Mouse (Mus musculus) lung, postnatal 10 days (tissue): ENCODE data around the gene Ireb2.
"Not testable (repeated sequence)": the region's sequence is repeated elsewhere in the genome, so short reads cannot be mapped to it uniquely, and the experiment has no call there.

ENCODE experiments used
- DNase-seq: peaks from one replicate; pipeline ENCODE4 v3.0.0; 2021

Gene Ireb2

DNA sequence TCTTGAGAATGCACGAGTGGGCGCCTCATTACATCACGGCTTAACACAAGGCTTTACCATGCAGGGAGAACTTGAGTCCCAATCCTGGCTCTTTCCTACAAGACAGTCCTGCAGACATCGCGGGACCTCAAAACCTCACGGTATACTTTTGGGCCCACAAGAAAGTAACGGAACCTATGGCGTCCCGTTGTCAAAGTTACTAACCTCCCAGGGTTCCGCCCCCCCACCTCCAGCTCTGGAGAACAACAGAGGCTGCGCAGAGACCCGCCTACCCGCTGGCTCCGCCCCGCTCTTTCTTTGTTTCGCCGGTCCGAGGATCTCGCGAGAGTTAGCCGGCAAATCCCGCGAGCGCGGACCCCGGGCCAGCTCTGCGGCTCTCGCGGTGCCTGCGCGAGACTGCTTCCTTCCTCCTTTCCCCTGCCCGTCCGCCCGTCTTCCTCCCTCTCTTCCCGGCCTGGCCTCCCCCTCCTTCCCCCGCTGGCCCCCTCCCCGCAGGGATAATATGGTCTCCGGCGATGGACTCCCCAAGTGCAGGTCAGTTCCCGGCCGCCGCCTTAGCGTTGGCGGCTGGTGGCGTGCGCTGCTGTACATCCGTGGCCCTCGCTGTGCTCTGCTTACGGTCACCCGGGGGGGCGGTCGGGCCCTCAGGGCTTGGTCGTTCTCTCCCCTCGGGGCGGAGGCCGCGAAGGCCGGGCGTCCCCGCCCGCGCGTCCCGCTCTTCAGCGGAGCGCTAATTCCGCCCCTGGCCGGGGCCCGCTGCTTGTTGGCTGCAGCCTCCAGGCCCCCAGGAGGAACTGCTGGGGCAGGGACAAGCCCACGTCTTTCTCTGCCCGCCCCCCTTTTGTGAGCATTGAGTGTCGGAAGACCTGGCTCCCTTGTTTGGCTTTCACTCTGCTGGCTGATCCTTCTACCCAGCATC lies at the start of gene Ireb2:
Ireb2 (plus strand) TSS at position 427 of the 919 bp plus-strand sequence.
- peak; percentile 100 for DNase-seq

DNA sequence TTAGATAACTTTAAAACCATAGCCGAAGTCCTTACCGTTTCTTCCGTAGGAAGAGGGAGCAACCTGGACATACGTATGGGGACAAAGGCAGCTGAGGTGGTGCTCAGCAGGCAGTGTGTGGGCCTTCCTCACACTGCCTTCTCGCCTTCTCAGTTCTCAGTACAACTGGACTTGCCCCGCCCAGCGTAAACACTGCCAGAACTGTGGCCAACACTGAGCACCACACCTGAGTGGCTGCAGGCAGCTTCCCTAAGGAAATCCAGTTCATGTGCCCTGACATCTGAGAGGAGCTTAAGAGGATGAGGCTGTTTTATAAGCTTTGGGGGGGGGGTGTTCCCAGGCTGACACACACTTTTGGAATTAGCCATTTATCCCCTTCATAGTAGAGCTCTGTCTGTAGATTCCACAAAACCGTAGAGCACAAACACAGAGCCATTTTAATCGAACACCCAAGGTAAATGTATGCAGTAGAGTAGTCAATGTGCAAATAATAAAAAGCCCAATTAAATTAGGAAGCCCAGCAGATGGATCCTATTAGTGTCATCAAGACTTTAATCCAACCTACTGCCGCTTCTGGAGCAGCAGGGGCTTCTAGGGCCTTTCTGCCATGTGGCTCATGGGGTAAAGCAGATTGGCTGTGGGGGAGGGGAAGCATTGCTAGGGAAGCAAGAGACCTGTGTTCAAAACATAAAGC lies 46.9 kb upstream of the Ireb2 start:
- DNase-seq: peak; percentile 14

DNA sequence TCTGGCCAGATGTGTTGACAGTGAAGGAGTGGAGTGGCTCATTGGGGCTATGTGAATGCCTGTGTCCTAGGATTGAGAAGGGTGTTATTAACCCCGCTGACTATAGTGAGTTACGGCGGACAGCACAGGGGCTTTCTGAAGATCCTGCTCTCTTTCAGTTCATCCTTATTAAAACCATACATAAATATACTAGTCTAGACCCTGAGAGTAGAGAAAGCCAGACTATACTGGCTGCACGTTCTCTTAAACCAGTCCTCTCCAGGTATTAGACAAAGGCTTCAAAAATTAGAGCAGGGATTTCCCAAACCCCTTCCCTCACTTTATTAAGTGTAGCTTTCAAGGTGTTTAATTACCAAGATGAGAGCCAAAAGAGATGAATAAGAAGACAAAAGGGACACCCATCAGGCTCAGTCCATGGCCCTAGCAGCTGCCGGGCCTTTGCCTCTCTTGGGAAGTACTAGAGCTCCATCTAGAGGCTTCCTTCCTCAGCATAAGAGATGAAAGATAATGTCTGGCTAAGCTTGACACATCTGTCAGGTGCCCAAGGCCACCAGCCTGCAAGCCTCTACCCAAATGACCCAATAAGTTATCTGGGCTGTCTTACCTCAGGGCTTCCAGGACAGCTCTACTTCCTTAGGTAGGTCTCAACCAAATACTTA lies 42.0 kb upstream of the Ireb2 start:
- peak; percentile 53 for DNase-seq

DNA sequence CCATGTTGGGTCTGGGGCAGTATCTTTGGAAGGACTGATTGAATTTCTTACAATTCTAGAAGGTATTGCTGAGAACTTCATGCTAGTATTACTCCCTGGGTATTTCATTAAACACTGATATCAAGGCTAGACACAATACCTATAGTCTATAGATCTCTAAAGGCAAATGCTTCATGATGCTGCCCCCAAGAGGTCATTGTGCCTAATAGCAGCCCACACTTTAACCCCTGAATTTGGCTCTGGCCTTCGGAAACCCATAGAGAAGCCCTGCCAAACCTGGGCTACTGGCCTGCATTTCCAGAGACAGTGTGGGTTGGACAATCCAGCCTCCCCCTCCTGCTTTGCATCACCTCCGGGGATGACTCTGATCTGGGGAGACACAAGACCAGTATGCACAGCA lies 33.8 kb upstream of the Ireb2 start:
- DNase-seq: no peak

DNA sequence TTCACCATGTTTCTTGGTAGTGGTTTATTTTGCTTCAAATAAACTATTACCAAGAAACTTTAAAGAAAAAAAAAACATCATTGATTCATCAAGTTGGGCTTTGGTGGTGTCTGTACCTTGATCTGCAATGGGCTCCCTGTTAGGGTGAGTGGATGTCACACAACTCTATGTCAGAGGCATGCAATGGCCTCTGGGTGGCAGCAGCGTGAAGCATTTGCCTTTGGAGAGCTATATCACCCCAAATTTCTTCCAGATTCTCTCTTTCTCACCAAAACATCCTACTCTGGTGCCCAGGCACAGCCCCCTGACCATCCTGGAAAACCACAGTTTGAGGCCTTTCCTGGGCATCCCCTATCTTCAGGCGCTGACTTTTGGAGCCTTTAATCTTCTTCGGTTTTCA lies 33.0 kb upstream of the Ireb2 start:
- peak; percentile 55 for DNase-seq

DNA sequence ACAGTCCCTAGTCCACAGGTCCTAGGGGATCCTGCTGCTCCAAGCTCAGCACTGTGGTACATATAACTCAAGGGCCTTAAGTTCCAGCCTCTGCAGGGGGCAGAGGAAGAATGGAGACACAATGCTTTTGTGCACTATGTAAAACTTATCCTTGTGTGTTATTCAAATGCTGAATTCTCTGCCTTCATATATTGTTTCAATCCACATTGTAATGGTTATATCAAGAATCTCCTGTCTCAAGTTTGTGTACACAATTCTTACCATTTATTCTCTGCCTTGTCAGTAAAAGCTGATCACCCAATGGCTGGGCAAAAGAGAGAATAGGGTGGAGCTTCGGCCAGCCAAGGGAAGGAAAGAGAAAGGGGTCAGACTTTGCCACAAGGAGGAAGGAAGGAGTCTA lies 29.8 kb upstream of the Ireb2 start:
- DNase-seq: no peak

DNA sequence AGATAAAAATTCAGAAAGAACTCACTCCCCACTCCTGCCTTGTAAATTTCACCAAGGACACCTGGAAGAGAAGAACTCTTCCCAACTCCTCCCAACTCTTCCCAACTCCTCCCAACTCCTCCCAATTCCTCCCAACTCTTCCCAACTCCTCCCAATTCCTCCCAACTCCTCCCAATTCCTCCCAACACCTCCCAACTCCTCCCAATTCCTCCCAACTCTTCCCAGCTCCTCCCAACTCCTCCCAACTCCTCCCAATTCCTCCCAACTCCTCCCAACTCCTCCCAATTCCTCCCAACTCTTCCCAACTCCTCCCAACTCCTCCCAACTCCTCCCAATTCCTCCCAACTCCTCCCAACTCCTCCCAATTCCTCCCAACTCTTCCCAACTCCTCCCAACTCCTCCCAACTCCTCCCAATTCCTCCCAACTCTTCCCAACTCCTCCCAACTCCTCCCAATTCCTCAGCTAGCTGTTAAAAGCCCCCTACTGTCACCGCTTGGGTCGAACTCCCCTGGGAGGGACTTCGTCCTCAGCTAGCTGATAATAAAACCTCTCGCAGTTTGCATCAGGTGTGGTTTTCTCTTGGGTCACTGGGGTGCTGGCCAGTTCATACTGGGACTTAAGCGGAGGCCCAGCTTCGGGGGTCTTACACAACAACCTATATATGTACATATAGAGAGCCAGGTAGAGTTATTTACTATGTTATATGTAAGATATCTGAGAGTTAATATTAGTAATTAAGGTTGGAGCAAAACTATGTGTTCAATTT lies 27.5 kb upstream of the Ireb2 start:
- not testable (repeated sequence) for DNase-seq

DNA sequence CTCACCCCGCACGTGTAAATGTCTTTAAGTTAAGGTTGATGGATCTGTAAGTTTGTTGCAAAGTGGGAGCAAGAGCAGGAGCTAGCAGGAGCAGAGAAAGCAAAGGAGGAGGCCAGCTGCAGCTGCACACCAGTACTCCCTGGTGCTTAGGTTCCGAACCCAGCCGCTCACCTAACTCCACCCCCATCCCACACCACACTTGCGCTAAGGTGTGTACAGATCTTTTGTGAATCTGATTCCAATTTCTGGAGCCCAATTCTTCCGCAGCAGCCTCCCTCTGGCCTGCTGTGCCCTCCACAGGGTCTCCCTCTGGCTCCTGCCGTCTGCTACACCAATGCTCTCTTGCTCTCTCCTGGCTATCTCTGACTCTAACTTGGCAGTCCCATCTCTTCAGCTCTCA lies 25.8 kb upstream of the Ireb2 start:
- no peak for DNase-seq

DNA sequence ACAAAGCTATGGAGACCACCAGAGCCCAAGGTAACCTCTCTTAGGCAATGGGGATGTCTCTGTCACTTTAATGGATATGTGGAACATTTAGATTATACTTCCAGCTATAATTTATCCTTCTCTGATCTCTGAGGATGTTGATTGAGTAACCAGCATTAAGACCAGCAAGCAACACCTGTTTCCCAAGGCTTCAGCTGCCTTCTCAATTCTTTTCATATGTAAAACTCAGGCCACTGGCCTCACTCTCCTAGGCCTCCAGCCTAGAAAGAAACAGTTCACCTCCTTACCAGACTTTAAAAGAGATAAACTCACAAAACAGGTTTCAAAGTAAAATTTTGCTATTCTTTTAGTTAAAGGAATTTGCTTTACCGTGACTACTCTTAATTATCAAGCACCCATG lies 23.4 kb upstream of the Ireb2 start:
- DNase-seq: no peak

DNA sequence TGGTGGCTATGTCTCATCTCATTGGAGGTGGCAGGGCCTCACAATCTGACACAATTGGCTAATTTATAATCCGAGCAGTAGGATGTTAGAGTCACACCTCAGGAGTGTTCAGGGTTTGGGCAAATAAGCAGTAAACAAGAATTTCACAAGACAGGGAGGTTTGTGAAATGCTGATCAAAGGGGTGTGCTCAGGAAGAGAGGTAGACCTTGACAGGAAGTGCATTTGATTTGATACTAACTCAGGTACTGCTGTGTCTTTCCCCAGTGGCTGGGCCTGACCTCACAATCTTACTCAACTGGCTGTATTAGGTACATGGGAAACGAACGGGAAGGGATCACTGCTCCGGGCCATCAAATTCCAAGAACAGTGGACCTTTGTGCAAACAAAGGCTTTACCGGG lies 21.3 kb upstream of the Ireb2 start:
- no peak for DNase-seq

DNA sequence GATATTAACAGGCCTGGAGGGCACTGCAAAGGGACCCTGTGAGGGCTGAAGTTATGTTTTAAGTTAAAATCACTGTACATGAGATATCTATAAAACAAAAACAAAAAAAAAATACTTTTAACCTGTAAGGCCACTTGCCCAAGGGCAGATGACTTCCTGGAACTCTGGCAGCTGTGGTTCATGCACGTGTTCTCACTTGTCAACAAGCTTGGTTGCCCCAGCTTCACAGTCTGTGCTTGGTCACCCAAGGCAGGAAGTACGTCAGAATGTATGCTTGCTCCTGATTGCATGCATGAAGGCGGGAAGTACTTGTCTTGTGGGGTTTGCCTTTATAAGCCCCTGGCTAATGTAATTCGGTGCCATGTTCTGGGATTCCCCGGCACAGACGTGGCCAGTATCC lies 19.7 kb upstream of the Ireb2 start:
- DNase-seq: peak; percentile 33

GRCm38 (mm10) chr9:54844556-54845176 lies 18.9 kb upstream of the Ireb2 start:
- no peak for DNase-seq

- DNase-seq: no peak
Measured at GRCm38 (mm10) chr9:54848203-54848602, 15.4 kb upstream of the Ireb2 start.

DNA sequence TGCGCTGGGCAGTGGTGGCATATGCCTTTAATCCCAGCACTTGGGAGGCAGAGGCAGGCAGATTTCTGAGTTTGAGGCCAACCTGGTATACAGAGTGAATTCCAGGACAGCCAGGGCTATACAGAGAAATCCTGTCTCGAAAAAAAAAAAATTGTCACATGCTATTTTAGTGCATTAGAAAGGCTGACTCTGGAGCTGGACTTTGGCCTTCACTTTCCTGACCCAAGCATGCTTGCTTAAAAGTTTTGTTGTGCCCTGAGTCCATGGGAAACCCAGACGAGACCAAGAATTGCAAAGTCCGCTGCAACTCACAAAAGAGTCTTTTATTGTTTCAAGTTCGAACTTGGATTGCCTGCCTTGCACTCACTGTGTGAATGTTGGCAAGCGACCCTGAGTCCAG lies 10.6 kb upstream of the Ireb2 start:
- DNase-seq: not testable (repeated sequence)

DNA sequence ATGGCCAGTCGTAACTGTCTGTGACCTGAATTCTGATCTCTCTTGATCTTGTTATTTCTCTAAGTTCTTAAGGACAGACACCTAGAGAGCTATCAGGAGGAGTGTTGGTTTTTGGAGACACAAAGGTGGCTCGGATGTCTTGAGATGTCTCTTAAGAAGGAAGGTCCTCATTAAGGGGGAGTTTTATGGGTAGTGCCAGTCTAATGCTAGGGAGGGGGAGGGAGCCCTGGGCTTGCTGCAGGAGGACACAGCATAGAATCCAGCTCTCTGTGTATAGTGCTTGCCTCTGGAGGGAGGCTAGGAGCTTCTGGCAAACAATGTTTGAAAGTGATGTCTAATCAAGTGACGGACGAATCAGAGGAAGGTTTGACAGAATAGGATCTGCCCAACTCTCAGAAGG lies 10.0 kb upstream of the Ireb2 start:
- no peak for DNase-seq

- no peak for DNase-seq
Measured at GRCm38 (mm10) chr9:54855638-54856037, 8.0 kb upstream of the Ireb2 start.

DNA sequence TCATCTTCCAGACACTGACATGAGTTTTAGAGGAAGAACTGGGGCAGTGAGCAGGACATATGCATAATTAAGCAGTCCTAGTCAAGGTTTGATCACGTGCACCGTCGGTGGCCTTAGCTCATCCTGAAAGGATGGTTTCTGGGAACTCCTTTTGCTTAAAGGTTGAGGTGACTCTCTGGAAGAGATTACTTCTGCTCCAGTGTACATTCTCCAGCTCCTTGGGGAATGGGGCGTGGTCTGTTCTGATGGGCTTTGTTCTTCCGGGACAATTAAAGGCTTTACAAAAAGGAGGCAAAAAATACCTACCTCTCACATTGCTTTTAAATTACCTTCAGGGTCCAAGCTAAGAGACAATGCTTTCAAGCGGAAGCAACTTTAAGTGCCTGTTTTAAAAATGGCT lies 7.5 kb upstream of the Ireb2 start:
- DNase-seq: no peak

DNA sequence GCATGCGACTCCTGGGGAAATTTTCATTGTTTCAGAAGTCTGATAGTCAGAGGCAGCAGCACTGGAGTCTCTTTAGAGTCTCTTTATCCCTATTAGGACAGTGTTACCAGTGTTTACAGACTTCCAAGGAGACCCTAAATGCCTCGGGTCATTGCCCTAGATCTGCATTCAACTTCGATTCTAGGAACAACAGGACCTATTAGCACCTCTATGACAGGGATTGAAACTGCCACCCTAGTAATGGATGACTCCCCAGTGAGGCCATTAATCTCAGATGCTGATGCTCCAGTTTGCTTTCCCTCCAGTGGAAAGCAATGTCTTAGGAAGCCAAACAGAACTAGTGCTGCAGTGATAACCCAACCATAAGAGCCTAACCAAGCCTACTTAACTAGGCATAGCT lies 6.1 kb upstream of the Ireb2 start:
- DNase-seq: no peak

DNA sequence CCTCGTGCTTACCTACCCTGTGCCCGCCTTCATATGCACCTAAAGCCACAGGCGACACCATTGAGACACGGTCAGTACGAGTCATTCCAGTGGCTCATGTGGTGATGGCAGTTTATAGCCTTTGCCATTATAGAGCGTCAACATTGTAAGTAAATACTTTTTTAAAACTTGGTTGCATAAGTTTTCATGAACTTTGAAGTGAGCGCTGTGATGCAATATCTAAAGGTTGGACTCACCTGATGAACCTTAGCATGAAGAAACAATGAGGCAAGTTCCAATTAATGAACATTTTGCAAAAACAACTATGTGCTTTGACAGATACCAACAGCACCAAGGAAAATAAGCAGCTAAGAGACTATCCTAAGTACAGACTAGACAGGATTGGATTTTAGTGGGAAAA lies 3.1 kb upstream of the Ireb2 start:
- DNase-seq: no peak

GRCm38 (mm10) chr9:54878759-54879158 lies 15.2 kb downstream of the Ireb2 start:
- DNase-seq: no peak

GRCm38 (mm10) chr9:54892111-54892510 lies 28.5 kb downstream of the Ireb2 start:
- DNase-seq: no peak

DNA sequence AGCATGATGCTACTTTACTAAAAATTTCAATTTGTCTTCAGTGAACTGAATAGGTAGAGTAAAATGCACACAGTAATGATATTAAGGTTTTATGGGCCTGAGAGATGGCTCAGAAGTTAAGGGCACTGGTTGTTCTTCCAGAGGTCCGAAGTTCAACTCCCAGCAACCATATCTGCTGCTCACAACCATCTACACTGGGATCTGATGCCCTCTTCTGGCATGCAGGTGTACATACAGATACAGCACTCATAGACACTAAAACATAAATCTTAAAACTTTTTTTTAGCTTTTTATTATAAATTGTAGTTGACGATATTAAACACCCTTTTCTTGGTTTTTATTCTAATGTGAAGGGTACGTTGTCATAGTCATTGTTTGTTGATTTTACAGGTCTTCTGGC lies 33.5 kb downstream of the Ireb2 start:
- no peak for DNase-seq

GRCm38 (mm10) chr9:54909446-54909845 lies 45.9 kb downstream of the Ireb2 start:
- no peak for DNase-seq
